Mouse (Mus musculus) myocyte (in vitro differentiated cells): ENCODE data around the gene Fam8a1. TPM values are rescaled to one million over a fixed set of nuclear protein-coding genes. Genes with fewer than 3 reads are reported as not detected.
A peak's percentile ranks its signal among the peaks of the same experiment; 100 is the strongest.

Source experiments
- H3K27me3 ChIP-seq: one replicate; pipeline ENCODE4 v1.6.1; 2011; ENCODE audit not compliant: control insufficient read depth, insufficient read depth, insufficient read length
- H3K36me3 ChIP-seq: one replicate; pipeline ENCODE4 v1.6.1; 2011; ENCODE audit not compliant: control insufficient read depth, insufficient read depth
- H3K4me2 ChIP-seq: one replicate; pipeline ENCODE4 v1.6.1; 2011; ENCODE audit warnings: low read depth, control low read depth
- H3K4me3 ChIP-seq: one replicate; pipeline ENCODE4 v1.5.1; 2011; ENCODE audit warnings: mild to moderate bottlenecking, control low read depth, moderate library complexity
- H3K79me2 ChIP-seq: one replicate; pipeline ENCODE4 v1.6.1; 2011; ENCODE audit not compliant: control insufficient read depth, insufficient read depth
- H3ac ChIP-seq: one replicate; pipeline ENCODE4 v1.6.1; 2011; ENCODE audit not compliant: control insufficient read depth, insufficient read length
- CEBPB ChIP-seq: IDR thresholded peaks from 2 replicates; pipeline ENCODE4 v1.6.1; 2011; ENCODE audit warnings: mild to moderate bottlenecking, moderate library complexity; ENCODE audit not compliant: poor library complexity, insufficient read depth, severe bottlenecking
- E2F4 ChIP-seq: IDR thresholded peaks from one replicate; pipeline ENCODE4 v1.6.1; 2011; ENCODE audit warnings: mild to moderate bottlenecking, control low read depth, moderate library complexity; ENCODE audit not compliant: insufficient read depth
- MAX ChIP-seq: IDR thresholded peaks from one replicate; pipeline ENCODE4 v1.6.1; 2011; ENCODE audit warnings: low read depth, mild to moderate bottlenecking, control low read depth
- MYOD1 ChIP-seq, 3 experiments: IDR thresholded peaks; one replicate each; pipeline ENCODE4 v1.6.1; 2011; ENCODE audit warnings: control low read depth in 2 of 3, low read depth in 2 of 3, mild to moderate bottlenecking in 2 of 3, moderate library complexity in 1 of 3; ENCODE audit not compliant: insufficient read length in 2 of 3, control insufficient read depth in 1 of 3
- MYOG ChIP-seq, 3 experiments: IDR thresholded peaks; one replicate each; pipeline ENCODE4 v1.6.1; 2011; ENCODE audit warnings: control low read depth in 2 of 3, low read depth in 2 of 3, mild to moderate bottlenecking in 2 of 3; ENCODE audit not compliant: insufficient read length in 2 of 3, control insufficient read depth in 1 of 3, insufficient read depth in 1 of 3
- POLR2A ChIP-seq: IDR thresholded peaks from one replicate; pipeline ENCODE4 v1.6.1; 2011; ENCODE audit warnings: low read depth, mild to moderate bottlenecking, control low read depth, moderate library complexity; ENCODE audit not compliant: insufficient read length
- POLR2AphosphoS2 ChIP-seq: IDR thresholded peaks from one replicate; pipeline ENCODE4 v1.6.1; 2011; ENCODE audit warnings: low read depth, control low read depth; ENCODE audit not compliant: insufficient read length
- REST ChIP-seq: IDR thresholded peaks from one replicate; pipeline ENCODE4 v1.6.1; 2011; ENCODE audit warnings: mild to moderate bottlenecking, control low read depth, moderate library complexity; ENCODE audit not compliant: insufficient read depth, insufficient read length
- SRF ChIP-seq: IDR thresholded peaks from one replicate; pipeline ENCODE4 v1.6.1; 2011; ENCODE audit warnings: low read depth; ENCODE audit not compliant: control insufficient read depth, insufficient read length
- TCF12 ChIP-seq: IDR thresholded peaks from one replicate; pipeline ENCODE4 v1.6.1; 2011; ENCODE audit warnings: mild to moderate bottlenecking, control low read depth; ENCODE audit not compliant: poor library complexity, insufficient read depth, severe bottlenecking
- TCF3 ChIP-seq: IDR thresholded peaks from one replicate; pipeline ENCODE4 v1.6.1; 2011; ENCODE audit warnings: low read depth, control low read depth; ENCODE audit not compliant: insufficient read length
- USF1 ChIP-seq: IDR thresholded peaks from one replicate; pipeline ENCODE4 v1.6.1; 2011; ENCODE audit warnings: low read depth, mild to moderate bottlenecking, control low read depth, moderate library complexity
- polyA plus RNA-seq: library from polyadenylated mRNA; unstranded; fragments of >200 nt; fragmentation: generic; extraction: Trizol; gene quantifications from one replicate; pipeline ENCODE4 v1.2.1, GENCODE M21; 2012; ENCODE audit warnings: missing spikeins

Gene Fam8a1
- polyA plus RNA-seq: 15.7 TPM

- Histone ChIP-seq H3K36me3 (peaks cover 7% of the 10 kb centered on the region), H3K27me3 (no peaks in the 10 kb centered on the region), H3K4me3 (peak within 1 kb of the TSS; percentile 41), H3K79me2 (peaks cover 17% of the 10 kb centered on the region), H3K4me2 (peak within 1 kb of the TSS; percentile 88), H3ac (peak within 1 kb of the TSS; percentile 33)
- TF ChIP-seq POLR2A: peak; percentile 73
- TF ChIP-seq USF1: no peak
- TF ChIP-seq E2F4: no peak
- TF ChIP-seq CEBPB: no peak
- peak in 1 of 3 experiments; percentile 10 for TF ChIP-seq MYOD1 (IDR thresholded peaks at IDR 0.05; ENCODE audit: control insufficient read depth in 1 of 3, insufficient read length in 2 of 3, low read depth in 2 of 3)
- TF ChIP-seq MYOG (IDR thresholded peaks at IDR 0.05; ENCODE audit: control insufficient read depth in 1 of 3, insufficient read depth in 1 of 3, insufficient read length in 2 of 3, low read depth in 2 of 3): peak in 1 of 3 experiments; percentile 49
- TF ChIP-seq MAX: no peak
- TF ChIP-seq POLR2AphosphoS2: peak; percentile 72
- no peak for TF ChIP-seq TCF3
- TF ChIP-seq SRF: no peak
Measured at GRCm38 (mm10) chr13:46669048-46669619, at the start of gene Fam8a1. TSS of gene Fam8a1 (plus strand) at chr13:46669522.

GRCm38 (mm10) chr13:46619633-46620032 lies 49.7 kb upstream of the Fam8a1 start:
- H3K4me3 ChIP-seq: no peak overlapping the region
- H3K79me2 ChIP-seq: no peaks in the 10 kb centered on the region
- TF ChIP-seq REST: no peak
- no peak for TF ChIP-seq POLR2AphosphoS2
- peak; percentile 99 for TF ChIP-seq MYOG (IDR thresholded peaks at IDR 0.05; ENCODE audit: control insufficient read depth in 1 of 3, insufficient read depth in 1 of 3, insufficient read length in 2 of 3, low read depth in 2 of 3)
- TF ChIP-seq MYOD1 (IDR thresholded peaks at IDR 0.05; ENCODE audit: control insufficient read depth in 1 of 3, insufficient read length in 2 of 3, low read depth in 2 of 3): peak; percentile 73 to 98 (median 98)
- TF ChIP-seq E2F4: no peak
- peak; percentile 100 for TF ChIP-seq TCF3
- no peak for TF ChIP-seq SRF
- TF ChIP-seq MAX: no peak
- TF ChIP-seq CEBPB: no peak
- TF ChIP-seq POLR2A: no peak
- no peak for TF ChIP-seq USF1
- TF ChIP-seq TCF12: peak; percentile 99
- H3K36me3 ChIP-seq: no peaks in the 10 kb centered on the region
- peak overlapping the region; percentile 56 for H3K4me2 ChIP-seq
- H3ac ChIP-seq: no peak overlapping the region
- no peaks in the 10 kb centered on the region for H3K27me3 ChIP-seq

GRCm38 (mm10) chr13:46620964-46621757 lies 48.2 kb upstream of the Fam8a1 start:
- no peaks in the 10 kb centered on the region for H3K79me2 ChIP-seq
- H3K27me3 ChIP-seq: no peaks in the 10 kb centered on the region
- no peaks in the 10 kb centered on the region for H3K36me3 ChIP-seq
- H3K4me2 ChIP-seq: no peak overlapping the region
- H3ac ChIP-seq: no peak overlapping the region
- no peak for TF ChIP-seq SRF
- no peak for TF ChIP-seq MYOG (IDR thresholded peaks at IDR 0.05; ENCODE audit: control insufficient read depth in 1 of 3, insufficient read depth in 1 of 3, insufficient read length in 2 of 3, low read depth in 2 of 3)
- H3K4me3 ChIP-seq: no peak overlapping the region

GRCm38 (mm10) chr13:46626608-46627007 lies 42.7 kb upstream of the Fam8a1 start:
- Histone ChIP-seq H3K27me3 (no peaks in the 10 kb centered on the region), H3K4me3 (no peak overlapping the region), H3K36me3 (no peaks in the 10 kb centered on the region), H3K79me2 (no peaks in the 10 kb centered on the region), H3K4me2 (peak overlapping the region; percentile 14), H3ac (no peak overlapping the region)
- no peak for TF ChIP-seq CEBPB
- TF ChIP-seq SRF: no peak

GRCm38 (mm10) chr13:46627841-46628240 lies 41.5 kb upstream of the Fam8a1 start:
- Histone ChIP-seq H3K36me3 (peaks cover 5% of the 10 kb centered on the region), H3ac (no peak overlapping the region), H3K79me2 (no peaks in the 10 kb centered on the region), H3K4me2 (no peak overlapping the region), H3K4me3 (no peak overlapping the region), H3K27me3 (no peaks in the 10 kb centered on the region)
- TF ChIP-seq MAX: no peak
- TF ChIP-seq E2F4: no peak
- no peak for TF ChIP-seq SRF
- no peak for TF ChIP-seq TCF12
- no peak for TF ChIP-seq USF1
- TF ChIP-seq POLR2AphosphoS2: no peak
- TF ChIP-seq REST: no peak
- no peak for TF ChIP-seq TCF3
- TF ChIP-seq MYOD1 (IDR thresholded peaks at IDR 0.05; ENCODE audit: control insufficient read depth in 1 of 3, insufficient read length in 2 of 3, low read depth in 2 of 3): no peak
